Mouse (Mus musculus) small intestine, adult 2 months (tissue): ENCODE results near the gene Tvp23a. TPM values are rescaled to one million over a fixed set of nuclear protein-coding genes. Genes with fewer than 3 reads are reported as not detected.

Source experiments
- H3K27ac ChIP-seq: fragments of 200-500 bp; 2 replicates; pipeline ENCODE4 v1.5.1; 2012; ENCODE audit warnings: low read depth, low read length, control low read depth, inconsistent platforms; ENCODE audit not compliant: insufficient read depth
- H3K27me3 ChIP-seq: fragments of 200-500 bp; 2 replicates; pipeline ENCODE4 v1.6.1; 2012; ENCODE audit warnings: mild to moderate bottlenecking, moderate library complexity, low read length, inconsistent platforms; ENCODE audit not compliant: control insufficient read depth, insufficient read depth
- H3K36me3 ChIP-seq: fragments of 200-500 bp; 2 replicates; pipeline ENCODE4 v1.6.1; 2012; ENCODE audit warnings: mild to moderate bottlenecking, low read length, control low read depth, inconsistent platforms; ENCODE audit not compliant: control insufficient read depth, insufficient read depth
- H3K4me1 ChIP-seq: fragments of 200-500 bp; 2 replicates; pipeline ENCODE4 v1.6.1; 2012; ENCODE audit warnings: low read length, inconsistent platforms, mixed read lengths; ENCODE audit not compliant: control insufficient read depth, insufficient read depth, insufficient read length
- H3K4me3 ChIP-seq: fragments of 200-500 bp; 2 replicates; pipeline ENCODE4 v1.5.1; 2012; ENCODE audit warnings: low read depth, mild to moderate bottlenecking, control low read depth, inconsistent platforms, low read length, moderate library complexity
- CTCF ChIP-seq: fragments of 200-500 bp; IDR thresholded peaks from 2 replicates; pipeline ENCODE4 v1.5.1; 2012; ENCODE audit warnings: low read depth, mild to moderate bottlenecking, control low read depth, inconsistent platforms, low read length, moderate library complexity, mixed read lengths; ENCODE audit not compliant: insufficient replicate concordance, insufficient read length; ENCODE audit errors: extremely low read depth
- POLR2A ChIP-seq: fragments of 200-500 bp; IDR thresholded peaks from 2 replicates; pipeline ENCODE4 v1.6.1; 2012; ENCODE audit warnings: low read depth, mild to moderate bottlenecking, control low read depth, inconsistent platforms, low read length, moderate library complexity
- WGBS: fragments of 180-500 bp; shearing (Covaris S2); methylation state at CpG from one replicate; pipeline ENCODE4 v1.1.7; 2018; 5-methylcytosine and 5-hydroxymethylcytosine counted together
- polyA plus RNA-seq: library from polyadenylated mRNA; depleted of rRNA; stranded (reverse); fragments of >200 nt; gene quantifications from 2 replicates; pipeline ENCODE4 v1.2.3, GENCODE M21; 2012

Gene Tvp23a
- polyA plus RNA-seq, 1 experiment, result 1.4 TPM

DNA sequence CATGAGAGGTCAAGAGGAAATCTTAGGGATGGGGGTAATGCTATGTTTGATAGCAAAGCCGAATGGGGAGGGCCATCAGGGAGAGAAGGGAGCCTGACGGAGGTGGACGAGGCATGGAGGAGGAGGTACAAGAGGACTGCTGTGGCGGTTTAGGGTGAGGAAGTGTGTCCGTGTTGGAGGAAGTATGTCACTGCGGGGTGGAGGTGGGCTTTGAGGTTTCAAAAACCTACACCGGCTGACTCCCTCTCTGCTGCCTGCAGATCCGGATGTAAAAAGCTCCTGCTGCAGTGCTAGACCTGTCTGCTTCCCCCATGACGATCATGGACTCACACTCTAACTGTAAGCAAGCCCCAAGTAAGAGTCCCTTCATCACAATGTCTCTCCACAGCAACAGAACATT lies 54.6 kb downstream of the Tvp23a start:
- WGBS, result 84% methylated on average over 9 of the region's 9 CpGs

DNA sequence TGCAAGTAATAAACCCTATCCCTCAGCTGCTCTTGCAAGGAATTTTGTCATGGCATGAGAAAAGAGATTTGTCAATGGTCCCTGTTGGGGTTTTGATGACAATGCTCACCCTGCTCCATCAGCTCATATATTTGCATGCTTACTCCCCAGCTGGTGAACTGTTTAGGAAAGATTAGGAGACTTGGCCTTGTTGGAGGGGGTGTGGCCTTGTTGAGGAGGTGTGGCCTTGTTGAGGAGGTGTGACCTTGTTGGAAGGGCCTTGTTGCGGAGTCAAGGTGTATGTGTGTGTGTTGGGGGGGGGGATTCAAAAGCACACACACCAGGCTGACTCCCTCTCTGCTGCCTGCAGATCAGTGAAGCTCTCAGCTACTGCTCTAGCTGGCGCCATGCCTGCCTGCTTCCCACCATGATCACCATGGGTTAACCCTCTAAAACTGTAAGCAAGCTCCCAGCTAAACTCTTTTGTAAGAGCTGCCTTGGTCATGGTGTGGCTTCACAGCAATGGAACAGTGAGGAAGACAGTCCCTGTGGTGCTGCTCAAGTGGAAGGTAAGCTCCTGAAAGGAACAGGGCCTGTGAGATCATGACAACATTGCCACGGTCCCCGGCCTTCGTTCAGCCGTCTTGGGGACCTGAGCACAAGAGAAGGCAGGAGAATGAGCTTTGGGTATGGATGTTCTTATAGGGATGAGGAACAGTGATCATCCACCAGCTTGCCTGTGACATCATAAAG lies 58.4 kb downstream of the Tvp23a start:
- no peak for TF ChIP-seq POLR2A
- no peak for TF ChIP-seq CTCF
- Histone ChIP-seq H3K27ac (no peak overlapping the region), H3K4me3 (no peak overlapping the region), H3K27me3 (no peaks in the 10 kb centered on the region), H3K4me1 (no peaks in the 10 kb centered on the region), H3K36me3 (no peaks in the 10 kb centered on the region)
- WGBS, result 92% methylated on average over 6 of the region's 6 CpGs

More for the DNA sequence above, 54.6 kb downstream of the Tvp23a start:
- TF ChIP-seq CTCF (no peak), POLR2A (no peak)
- no peaks in the 10 kb centered on the region for H3K36me3 ChIP-seq
- H3K4me3 ChIP-seq, result no peak overlapping the region
- H3K27me3 ChIP-seq, result no peaks in the 10 kb centered on the region
- no peak overlapping the region for H3K27ac ChIP-seq
- H3K4me1 ChIP-seq, result 0 out of 2 replicates have a peak, but pooled peaks cover 1% of the 10 kb centered on the region

DNA sequence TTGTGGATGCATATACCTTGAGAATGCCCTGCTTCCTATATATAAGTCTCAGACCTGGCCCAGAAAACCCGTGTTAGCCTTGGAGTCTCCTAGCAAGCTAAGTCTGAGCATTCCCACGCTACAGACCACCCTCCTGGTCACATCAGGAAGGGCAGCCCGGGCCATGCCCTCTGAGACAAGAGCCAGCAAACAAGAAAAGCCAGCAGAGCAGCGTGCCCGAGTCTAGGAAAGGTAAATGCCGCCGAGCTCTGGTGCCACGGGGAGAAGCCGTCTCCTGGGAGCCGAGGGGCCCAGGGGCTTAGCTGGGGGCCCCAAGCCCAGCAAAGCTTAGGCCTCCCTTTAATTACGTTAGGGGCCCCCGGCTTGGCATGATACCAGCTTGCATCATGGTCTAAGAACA lies 61.9 kb downstream of the Tvp23a start:
- 73% methylated on average over 12 of the region's 12 CpGs for WGBS
- no peaks in the 10 kb centered on the region for H3K36me3 ChIP-seq
- H3K4me1 ChIP-seq, result no peaks in the 10 kb centered on the region
- no peak overlapping the region for H3K4me3 ChIP-seq
- no peaks in the 10 kb centered on the region for H3K27me3 ChIP-seq
- no peak for TF ChIP-seq POLR2A
- TF ChIP-seq CTCF, result no peak
- no peak overlapping the region for H3K27ac ChIP-seq

DNA sequence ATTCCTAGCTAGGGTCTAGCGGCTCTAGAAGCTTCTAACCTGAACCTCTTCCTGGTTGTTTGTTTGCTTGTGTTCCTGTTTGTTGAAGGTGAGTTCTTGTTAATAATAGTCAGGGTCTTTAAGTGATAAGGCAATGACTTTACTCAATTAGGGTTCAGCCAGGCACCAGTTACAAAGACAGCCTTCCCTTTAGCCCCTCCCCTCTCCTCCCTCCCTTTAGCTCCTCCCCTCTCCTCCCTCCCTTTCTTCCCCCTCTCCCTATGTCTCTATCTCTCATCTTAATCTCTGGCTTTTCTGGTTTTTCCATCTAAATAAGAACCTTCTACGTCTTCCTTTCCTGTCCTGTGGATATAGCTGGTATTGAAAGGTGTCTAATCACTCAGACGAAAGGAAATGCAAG lies 62.6 kb downstream of the Tvp23a start:
- Histone ChIP-seq H3K36me3 (no peaks in the 10 kb centered on the region), H3K27ac (no peak overlapping the region), H3K4me1 (no peaks in the 10 kb centered on the region), H3K27me3 (no peaks in the 10 kb centered on the region), H3K4me3 (no peak overlapping the region)
- WGBS, result 66% methylated on average over 3 of the region's 3 CpGs
- TF ChIP-seq CTCF (no peak), POLR2A (no peak)

DNA sequence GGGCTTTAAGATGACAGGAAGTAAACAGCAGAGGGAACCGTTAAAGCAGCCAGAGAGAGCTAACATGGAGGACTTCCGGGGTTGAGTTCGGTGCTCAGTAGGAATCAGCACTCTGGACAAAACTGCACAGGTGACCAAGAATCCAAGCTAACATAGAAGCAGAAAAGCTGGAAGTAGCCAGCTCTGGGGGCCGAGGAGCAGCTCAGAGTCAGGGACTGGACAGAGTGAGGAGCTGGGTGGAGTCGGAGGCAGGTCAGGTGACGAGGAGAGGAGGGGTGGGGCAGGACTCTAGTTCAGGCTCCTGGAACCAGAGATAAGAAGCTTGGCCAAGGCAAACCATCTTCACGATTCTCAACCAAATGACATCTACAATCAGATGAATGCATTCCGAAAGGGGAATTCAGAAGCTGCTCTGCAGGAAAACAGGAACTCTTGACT lies 63.1 kb downstream of the Tvp23a start:
- TF ChIP-seq CTCF (no peak), POLR2A (no peak)
- H3K36me3 ChIP-seq, result no peaks in the 10 kb centered on the region
- H3K27me3 ChIP-seq, result no peaks in the 10 kb centered on the region
- no peak overlapping the region for H3K27ac ChIP-seq
- H3K4me3 ChIP-seq, result peak overlapping the region; percentile 57
- H3K4me1 ChIP-seq, result no peaks in the 10 kb centered on the region
- WGBS, result 9% methylated on average over 8 of the region's 8 CpGs

DNA sequence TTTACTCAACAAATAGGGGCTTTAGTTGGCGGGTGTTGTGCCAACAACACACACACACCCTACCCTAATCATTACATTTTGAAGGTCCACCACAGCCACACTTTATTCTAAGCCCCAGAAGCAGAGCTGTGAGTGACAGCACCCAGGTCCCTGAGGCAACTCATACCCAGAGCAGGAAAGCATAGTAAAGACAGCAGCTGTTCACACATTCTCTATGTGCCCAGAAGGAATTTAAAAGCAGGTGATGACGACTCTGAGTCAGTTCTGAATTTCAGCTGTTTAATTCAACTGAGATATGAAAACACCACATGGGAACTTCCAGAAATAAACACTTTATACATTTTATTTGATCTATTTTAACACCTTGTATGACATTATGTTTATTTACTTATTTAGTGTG lies 67.6 kb downstream of the Tvp23a start:
- 54% methylated on average over 2 of the region's 2 CpGs for WGBS

DNA sequence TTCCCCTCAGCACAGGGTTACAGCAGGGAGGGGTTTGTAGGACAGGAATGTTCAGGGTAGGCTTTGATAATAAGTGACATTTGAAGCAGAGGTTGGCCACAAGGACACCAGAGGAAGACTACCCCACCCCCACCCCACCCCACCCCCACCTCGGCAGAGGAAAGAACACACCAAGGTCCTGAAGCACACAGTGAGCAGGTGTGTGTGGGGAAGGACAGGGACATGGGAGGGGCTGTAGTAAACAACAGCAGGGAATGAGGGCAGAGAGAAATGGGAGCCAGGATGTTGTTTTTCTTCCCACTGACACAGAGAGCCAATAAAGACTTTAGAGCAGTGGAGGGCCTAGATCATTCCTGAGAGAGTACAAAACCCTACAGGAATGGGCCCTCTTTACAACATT lies 69.9 kb downstream of the Tvp23a start:
- TF ChIP-seq CTCF (no peak), POLR2A (no peak)
- WGBS, result 27% methylated on average over 1 of the region's 1 CpGs

More for the DNA sequence above, 67.6 kb downstream of the Tvp23a start:
- H3K27ac ChIP-seq, result no peak overlapping the region
- no peak overlapping the region for H3K4me3 ChIP-seq
- H3K4me1 ChIP-seq, result peaks cover under 1% of the 10 kb centered on the region; the same call in 1 of the 2 replicates
- no peaks in the 10 kb centered on the region for H3K27me3 ChIP-seq
- H3K36me3 ChIP-seq, result no peaks in the 10 kb centered on the region
- TF ChIP-seq CTCF (no peak), POLR2A (no peak)

More for the DNA sequence above, 69.9 kb downstream of the Tvp23a start:
- Histone ChIP-seq H3K4me1 (peaks cover 3% of the 10 kb centered on the region; the same call in 1 of the 2 replicates), H3K27ac (no peak overlapping the region), H3K36me3 (no peaks in the 10 kb centered on the region), H3K27me3 (no peaks in the 10 kb centered on the region), H3K4me3 (no peak overlapping the region)
